Mouse (Mus musculus) midbrain, embryonic 13.5 days (tissue): ENCODE measurements around the gene Nek4. TPM values are rescaled to one million over a fixed set of nuclear protein-coding genes. Genes with fewer than 3 reads are reported as not detected.

Experiments
- ATAC-seq: fragments of 200-750 bp; cut with Nextera tagmentation; 2 replicates; pipeline ENCODE4 v1.8.0; 2017; ENCODE audit warnings: mild to moderate bottlenecking, moderate TSS enrichment, moderate library complexity
- H3K27ac ChIP-seq: fragments of 300-500 bp; sonication (generic); 2 replicates; pipeline ENCODE4 v1.5.1; 2015; ENCODE audit warnings: inconsistent platforms, mild to moderate bottlenecking, moderate library complexity
- H3K27me3 ChIP-seq: fragments of 300-500 bp; sonication (generic); 2 replicates; pipeline ENCODE4 v1.6.1; 2015; ENCODE audit warnings: mild to moderate bottlenecking, inconsistent platforms
- H3K36me3 ChIP-seq: fragments of 300-500 bp; sonication (generic); 2 replicates; pipeline ENCODE4 v1.6.1; 2015; ENCODE audit warnings: mild to moderate bottlenecking, inconsistent platforms
- H3K4me1 ChIP-seq: fragments of 300-500 bp; sonication (generic); replicated peaks from 2 replicates; pipeline ENCODE4 v1.6.1; 2015; ENCODE audit warnings: inconsistent platforms
- H3K4me2 ChIP-seq: fragments of 300-500 bp; sonication (generic); replicated peaks from 2 replicates; pipeline ENCODE4 v1.6.1; 2015; ENCODE audit warnings: moderate library complexity, mild to moderate bottlenecking, inconsistent platforms
- H3K4me3 ChIP-seq: fragments of 300-500 bp; sonication (generic); replicated peaks from 2 replicates; pipeline ENCODE4 v1.5.1; 2015; ENCODE audit warnings: mild to moderate bottlenecking, inconsistent platforms
- H3K9ac ChIP-seq: fragments of 300-500 bp; sonication (generic); replicated peaks from 2 replicates; pipeline ENCODE4 v1.6.1; 2015; ENCODE audit warnings: mild to moderate bottlenecking, inconsistent platforms
- H3K9me3 ChIP-seq: fragments of 300-500 bp; sonication (generic); 2 replicates; pipeline ENCODE4 v1.6.1; 2016; ENCODE audit warnings: mild to moderate bottlenecking, inconsistent platforms
- WGBS: fragments of 180-500 bp; shearing (Covaris S2); methylation state at CpG from one replicate; pipeline ENCODE4 v1.1.7; 2015; 5-methylcytosine and 5-hydroxymethylcytosine counted together
- polyA plus RNA-seq: library from polyadenylated mRNA; unstranded; fragments of >200 nt; fragmentation: Nextera tagmentation; extraction: Ambion mirVana; gene quantifications from 2 replicates; pipeline ENCODE4 v1.2.1, GENCODE M21; 2015

Nek4 gene
- 20.0 and 20.3 TPM in 2 replicates for polyA plus RNA-seq

DNA sequence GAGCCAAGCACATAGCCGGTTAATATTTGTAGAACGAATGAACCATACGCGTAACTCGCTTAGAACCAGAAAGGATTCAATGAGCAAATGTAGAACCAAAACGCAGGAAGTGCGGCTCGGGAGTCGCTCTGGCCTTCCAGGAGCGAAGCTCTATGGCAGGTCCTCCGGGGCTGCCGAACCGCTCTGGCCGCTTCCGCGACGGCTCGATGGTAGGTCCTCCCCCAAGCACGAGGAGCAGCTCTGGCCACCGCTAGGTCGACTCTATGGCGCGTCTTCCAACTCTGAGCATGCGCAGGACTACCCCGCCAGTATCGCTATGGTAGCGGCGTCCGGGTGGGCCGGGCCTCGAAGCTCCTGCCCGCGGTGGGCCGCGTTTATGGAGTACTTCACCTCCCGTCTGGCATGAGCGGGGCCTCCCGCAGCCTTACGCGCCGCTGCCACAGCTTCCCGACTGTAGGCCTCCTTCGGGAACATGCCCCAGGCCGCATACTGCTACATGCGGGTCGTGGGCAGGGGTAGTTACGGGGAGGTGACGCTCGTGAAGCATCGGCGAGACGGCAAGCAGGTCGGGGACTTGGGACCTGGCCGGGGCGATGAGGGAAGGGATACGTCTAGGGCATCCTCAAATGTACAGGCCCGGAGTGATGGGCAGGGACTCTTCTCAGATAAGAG is at the start of gene Nek4:
Nek4 (plus strand) TSS at position 224 of the 672 bp plus-strand sequence.
- peak; percentile 100 for ATAC-seq
- peaks cover 12% of the 10 kb centered on the region for H3K4me1 ChIP-seq
- H3K4me3 ChIP-seq: peak within 1 kb of the TSS; percentile 68
- peak within 1 kb of the TSS; percentile 74 for H3K4me2 ChIP-seq
- peaks cover 16% of the 10 kb centered on the region for H3K36me3 ChIP-seq
- under 1% methylated on average over 57 of the region's 57 CpGs for WGBS
- no peaks in the 10 kb centered on the region for H3K27me3 ChIP-seq
- peak within 1 kb of the TSS; percentile 88 for H3K9ac ChIP-seq
- H3K27ac ChIP-seq: peak within 1 kb of the TSS; percentile 72
- no peaks in the 10 kb centered on the region for H3K9me3 ChIP-seq

GRCm38 (mm10) chr14:30902628-30903027 is 48.5 kb upstream of the Nek4 start:
- ATAC-seq: no peak
- WGBS: 89% methylated on average over 5 of the region's 5 CpGs

DNA sequence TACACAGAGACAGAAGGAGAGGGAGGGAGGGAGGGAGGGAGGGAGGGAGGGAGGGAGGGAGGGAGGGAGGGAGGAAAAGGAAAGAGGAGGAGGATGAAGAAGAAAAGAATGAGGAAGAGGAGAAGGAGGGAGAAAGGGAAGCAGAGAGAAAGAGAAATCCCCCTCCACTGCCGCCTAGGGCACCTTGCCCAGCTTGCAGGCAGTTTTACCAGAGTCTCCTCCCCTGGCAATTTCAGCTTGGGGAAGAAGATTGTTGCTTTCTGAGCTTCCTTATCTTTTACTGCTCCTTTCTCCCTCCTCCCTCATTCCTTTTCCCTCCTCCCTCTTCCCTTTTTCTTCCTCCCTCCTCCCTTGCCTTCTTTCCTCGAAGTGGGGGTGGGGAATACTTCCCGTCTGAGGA is 48.1 kb upstream of the Nek4 start:
- Histone ChIP-seq H3K27me3 (no peaks in the 10 kb centered on the region), H3K4me2 (no peak overlapping the region), H3K36me3 (no peaks in the 10 kb centered on the region), H3K9me3 (no peaks in the 10 kb centered on the region), H3K4me3 (no peak overlapping the region), H3K9ac (no peak overlapping the region), H3K27ac (no peak overlapping the region), H3K4me1 (peaks cover 11% of the 10 kb centered on the region; the same call in 1 of the 2 replicates)
- 85% methylated on average over 3 of the region's 3 CpGs for WGBS
- no peak for ATAC-seq

More at GRCm38 (mm10) chr14:30902628-30903027, 48.5 kb upstream of the Nek4 start:
- Histone ChIP-seq H3K4me3 (no peak overlapping the region), H3K36me3 (no peaks in the 10 kb centered on the region), H3K4me1 (peaks cover 11% of the 10 kb centered on the region; the same call in 1 of the 2 replicates), H3K4me2 (no peak overlapping the region), H3K27me3 (no peaks in the 10 kb centered on the region), H3K9me3 (no peaks in the 10 kb centered on the region), H3K27ac (no peak overlapping the region), H3K9ac (no peak overlapping the region)

DNA sequence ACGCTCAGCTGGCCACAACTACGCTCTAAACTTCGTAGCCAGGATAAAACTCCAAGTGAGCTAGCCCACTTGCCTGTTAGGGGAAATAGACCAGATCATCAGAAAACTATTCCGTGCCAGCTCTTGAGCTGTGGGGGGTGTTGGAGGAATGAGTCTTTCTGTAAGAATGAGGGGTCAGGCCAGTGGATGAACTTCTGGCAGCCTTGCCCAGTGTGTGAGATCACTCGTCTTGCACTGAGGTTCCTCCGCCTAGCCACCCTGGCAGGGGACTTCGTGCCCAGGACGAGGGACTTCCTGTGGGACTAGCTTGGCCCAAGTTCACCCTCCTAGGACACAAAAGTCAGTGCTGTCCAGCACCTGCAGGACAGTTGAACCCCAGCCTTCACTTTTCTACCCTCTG is 46.9 kb upstream of the Nek4 start:
- WGBS: 86% methylated on average over 8 of the region's 8 CpGs
- no peak for ATAC-seq

GRCm38 (mm10) chr14:30906001-30906400 is 45.2 kb upstream of the Nek4 start:
- no peak for ATAC-seq
- H3K27ac ChIP-seq: no peak overlapping the region
- 90% methylated on average over 6 of the region's 6 CpGs for WGBS
- H3K4me3 ChIP-seq: no peak overlapping the region
- H3K9me3 ChIP-seq: no peaks in the 10 kb centered on the region
- no peaks in the 10 kb centered on the region for H3K36me3 ChIP-seq
- no peak overlapping the region for H3K4me2 ChIP-seq
- no peaks in the 10 kb centered on the region for H3K4me1 ChIP-seq
- H3K27me3 ChIP-seq: no peaks in the 10 kb centered on the region
- no peak overlapping the region for H3K9ac ChIP-seq

More for the DNA sequence above, 46.9 kb upstream of the Nek4 start:
- Histone ChIP-seq H3K27me3 (no peaks in the 10 kb centered on the region), H3K4me2 (no peak overlapping the region), H3K27ac (no peak overlapping the region), H3K9me3 (no peaks in the 10 kb centered on the region), H3K9ac (no peak overlapping the region), H3K4me3 (no peak overlapping the region), H3K36me3 (no peaks in the 10 kb centered on the region), H3K4me1 (peaks cover 11% of the 10 kb centered on the region; the same call in 1 of the 2 replicates)

DNA sequence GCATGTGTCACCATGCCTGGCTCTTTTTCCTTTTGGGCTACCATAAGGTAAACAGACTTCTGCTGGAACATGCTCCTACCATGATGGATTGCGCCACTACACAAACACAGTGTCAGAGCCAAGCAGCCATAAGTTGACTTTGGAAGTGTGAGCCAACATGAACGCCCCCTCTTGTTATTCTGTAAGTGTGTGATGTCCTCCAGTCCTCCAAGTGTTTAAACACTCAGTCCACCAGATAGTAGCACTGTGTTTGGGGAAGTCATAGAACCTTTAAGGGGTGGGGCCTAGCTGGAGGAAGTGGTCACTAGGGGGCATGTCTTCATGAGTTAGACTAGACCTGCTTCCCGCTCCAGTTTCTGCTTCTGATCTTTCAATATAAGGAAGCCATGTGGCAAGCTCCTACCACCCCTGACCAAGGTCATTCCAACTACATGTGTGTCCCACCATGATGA is 43.3 kb upstream of the Nek4 start:
- H3K4me3 ChIP-seq: no peak overlapping the region
- no peaks in the 10 kb centered on the region for H3K4me1 ChIP-seq
- H3K4me2 ChIP-seq: no peak overlapping the region
- no peak overlapping the region for H3K27ac ChIP-seq
- H3K36me3 ChIP-seq: no peaks in the 10 kb centered on the region
- no peaks in the 10 kb centered on the region for H3K27me3 ChIP-seq
- no peak overlapping the region for H3K9ac ChIP-seq
- WGBS: 93% methylated on average over 3 of the region's 3 CpGs
- no peaks in the 10 kb centered on the region for H3K9me3 ChIP-seq
- no peak for ATAC-seq

DNA sequence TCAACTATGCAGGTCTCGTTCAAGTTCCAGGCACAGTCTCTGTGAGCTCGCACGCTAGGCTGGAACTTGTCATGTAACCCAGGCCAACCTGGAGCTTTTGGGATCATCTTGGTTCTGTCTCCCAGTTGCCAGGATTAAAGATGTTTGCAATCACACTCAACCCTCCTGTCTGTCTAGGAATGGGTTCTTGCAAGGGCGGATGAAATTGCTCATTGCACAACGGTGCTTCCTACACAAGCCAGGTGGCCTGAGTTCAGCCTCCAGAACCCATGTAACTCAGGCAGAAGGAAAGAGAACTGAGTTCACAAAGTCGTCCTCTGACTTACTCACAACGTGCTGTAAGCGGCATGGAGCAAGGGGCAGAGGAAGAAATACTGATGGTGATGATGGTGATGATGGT is 40.0 kb upstream of the Nek4 start:
- 93% methylated on average over 8 of the region's 8 CpGs for WGBS
- no peak overlapping the region for H3K9ac ChIP-seq
- no peaks in the 10 kb centered on the region for H3K9me3 ChIP-seq
- no peaks in the 10 kb centered on the region for H3K27me3 ChIP-seq
- no peak for ATAC-seq
- no peak overlapping the region for H3K4me3 ChIP-seq
- no peak overlapping the region for H3K4me2 ChIP-seq
- H3K36me3 ChIP-seq: no peaks in the 10 kb centered on the region
- no peak overlapping the region for H3K27ac ChIP-seq
- no peaks in the 10 kb centered on the region for H3K4me1 ChIP-seq

- Histone ChIP-seq H3K4me2 (no peak overlapping the region), H3K9ac (no peak overlapping the region), H3K27ac (no peak overlapping the region), H3K4me3 (no peak overlapping the region), H3K36me3 (no peaks in the 10 kb centered on the region), H3K4me1 (no peaks in the 10 kb centered on the region), H3K27me3 (no peaks in the 10 kb centered on the region), H3K9me3 (no peaks in the 10 kb centered on the region)
- no peak for ATAC-seq
- WGBS: 85% methylated on average over 8 of the region's 8 CpGs
Measured at GRCm38 (mm10) chr14:30912641-30913040, 38.5 kb upstream of the Nek4 start.

DNA sequence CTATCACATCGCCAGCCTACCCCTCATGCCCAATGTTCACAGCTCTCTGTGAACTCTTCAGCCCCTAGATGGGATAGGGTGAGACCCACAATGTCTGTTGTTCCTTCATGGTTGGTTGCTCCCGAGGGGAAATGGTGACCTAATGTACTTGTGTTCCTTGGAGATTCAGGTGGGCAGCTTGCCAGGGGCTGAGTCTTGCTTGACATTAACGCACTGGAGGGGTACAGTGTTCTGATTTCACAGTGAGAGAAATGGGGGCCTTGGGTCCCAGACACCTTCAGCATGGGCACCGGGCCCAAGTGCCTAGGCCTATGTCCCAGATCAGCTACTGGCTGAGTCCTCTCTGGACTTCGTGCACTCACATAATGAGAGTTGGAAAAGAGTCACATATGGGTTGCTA is 37.8 kb upstream of the Nek4 start:
- WGBS: 94% methylated on average over 5 of the region's 5 CpGs
- H3K27me3 ChIP-seq: no peaks in the 10 kb centered on the region
- no peak overlapping the region for H3K27ac ChIP-seq
- no peaks in the 10 kb centered on the region for H3K4me1 ChIP-seq
- no peaks in the 10 kb centered on the region for H3K9me3 ChIP-seq
- no peak overlapping the region for H3K4me3 ChIP-seq
- no peaks in the 10 kb centered on the region for H3K36me3 ChIP-seq
- H3K4me2 ChIP-seq: no peak overlapping the region
- ATAC-seq: no peak
- no peak overlapping the region for H3K9ac ChIP-seq

GRCm38 (mm10) chr14:30916516-30916915 is 34.7 kb upstream of the Nek4 start:
- Histone ChIP-seq H3K9ac (no peak overlapping the region), H3K4me3 (no peak overlapping the region), H3K27ac (no peak overlapping the region), H3K4me1 (no peaks in the 10 kb centered on the region), H3K9me3 (no peaks in the 10 kb centered on the region), H3K36me3 (no peaks in the 10 kb centered on the region), H3K27me3 (no peaks in the 10 kb centered on the region), H3K4me2 (no peak overlapping the region)
- no peak for ATAC-seq
- 95% methylated on average over 1 of the region's 1 CpGs for WGBS

GRCm38 (mm10) chr14:30922053-30922670 is 29.0 kb upstream of the Nek4 start:
- ATAC-seq: no peak
- H3K4me3 ChIP-seq: no peak overlapping the region
- WGBS: 62% methylated on average over 7 of the region's 8 CpGs
- no peak overlapping the region for H3K27ac ChIP-seq
- no peaks in the 10 kb centered on the region for H3K36me3 ChIP-seq
- H3K4me1 ChIP-seq: 0 out of 2 replicates have a peak, but pooled peaks cover 3% of the 10 kb centered on the region
- no peak overlapping the region for H3K4me2 ChIP-seq
- H3K9me3 ChIP-seq: no peaks in the 10 kb centered on the region
- H3K27me3 ChIP-seq: no peaks in the 10 kb centered on the region
- no peak overlapping the region for H3K9ac ChIP-seq

DNA sequence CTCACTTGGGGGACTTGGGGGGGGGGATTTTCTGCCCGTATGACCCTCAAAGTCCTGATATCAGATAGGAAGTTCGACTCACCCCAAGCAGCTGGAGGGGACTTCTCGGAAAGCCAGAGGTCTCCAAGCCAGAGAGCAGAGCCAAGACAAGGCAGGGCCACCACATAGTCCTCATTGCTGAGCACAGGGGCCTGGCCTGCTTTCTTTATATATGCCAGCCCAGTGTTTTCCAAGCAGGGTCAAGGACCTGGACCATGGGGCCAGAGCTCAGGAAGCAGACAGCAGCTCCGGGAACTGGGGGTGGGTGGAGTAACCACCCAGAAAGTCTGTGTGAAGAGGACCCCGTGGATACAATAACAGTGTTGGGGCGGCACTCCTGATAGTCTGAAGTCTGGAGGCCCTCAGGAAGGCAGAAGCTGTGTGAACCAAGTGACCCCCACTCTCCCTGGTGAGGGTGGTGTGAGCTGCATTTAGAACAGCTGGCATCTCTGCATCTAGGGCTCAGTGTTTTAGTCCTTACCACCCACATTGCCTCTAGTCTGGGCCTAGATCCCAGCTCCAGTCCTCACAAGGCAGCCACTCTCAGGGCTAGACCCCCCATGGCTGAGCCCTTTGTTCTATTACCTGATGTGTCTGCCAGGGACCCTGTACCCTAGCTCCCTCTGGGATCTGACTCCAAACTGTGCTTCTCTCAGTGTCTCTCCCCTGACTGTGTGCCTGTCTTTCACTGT is 27.6 kb upstream of the Nek4 start, which contains the start of gene Itih3:
Itih3 (minus strand) TSS at position 386 of the 731 bp plus-strand sequence.
- ATAC-seq: no peak
- no peak within 1 kb of the TSS for H3K27ac ChIP-seq
- no peak within 1 kb of the TSS for H3K4me3 ChIP-seq
- H3K9ac ChIP-seq: no peak within 1 kb of the TSS
- H3K9me3 ChIP-seq: no peaks in the 10 kb centered on the region
- H3K4me1 ChIP-seq: 0 out of 2 replicates have a peak, but pooled peaks cover 3% of the 10 kb centered on the region
- no peak within 1 kb of the TSS for H3K4me2 ChIP-seq
- WGBS: 77% methylated on average over 6 of the region's 6 CpGs
- H3K36me3 ChIP-seq: no peaks in the 10 kb centered on the region
- no peaks in the 10 kb centered on the region for H3K27me3 ChIP-seq
